Mouse (Mus musculus): ENCODE measurements around the gene Hspb11.

Gene Hspb11

GRCm38 (mm10) chr4:107253125-107254091 lies at the start of gene Hspb11, which contains the start of gene Lrrc42:
Gene Hspb11, plus strand, starts transcription at chr4:107253593.
Gene Lrrc42, minus strand, starts transcription at chr4:107253532.
- peak; percentile 99 for DNase-seq

- no peak for DNase-seq
These were observed 46.4 kb upstream of the Hspb11 start for GRCm38 (mm10) chr4:107207016-107207415.

- DNase-seq, result no peak
These were observed 44.5 kb upstream of the Hspb11 start, which contains the start of gene Ldlrad1 for GRCm38 (mm10) chr4:107208880-107209279. Gene Ldlrad1, plus strand, starts transcription at chr4:107209180.

GRCm38 (mm10) chr4:107210483-107211097 lies 42.8 kb upstream of the Hspb11 start:
- DNase-seq, result no peak

- DNase-seq, result no peak
These were observed 41.9 kb upstream of the Hspb11 start for GRCm38 (mm10) chr4:107211465-107211864.

GRCm38 (mm10) chr4:107211936-107212335 lies 41.5 kb upstream of the Hspb11 start:
- DNase-seq, result no peak

GRCm38 (mm10) chr4:107213279-107214011 lies 39.9 kb upstream of the Hspb11 start:
- no peak for DNase-seq

- no peak for DNase-seq
These were observed 35.8 kb upstream of the Hspb11 start for GRCm38 (mm10) chr4:107217574-107217973.

GRCm38 (mm10) chr4:107221524-107221923 lies 31.9 kb upstream of the Hspb11 start:
- no peak for DNase-seq

- DNase-seq, result no peak
These were observed 29.9 kb upstream of the Hspb11 start for GRCm38 (mm10) chr4:107223225-107224204.

GRCm38 (mm10) chr4:107226313-107226712 lies 27.1 kb upstream of the Hspb11 start:
- DNase-seq, result no peak

GRCm38 (mm10) chr4:107232219-107232618 lies 21.2 kb upstream of the Hspb11 start:
- DNase-seq, result no peak

GRCm38 (mm10) chr4:107238253-107238652 lies 15.1 kb upstream of the Hspb11 start:
- DNase-seq, result no peak

GRCm38 (mm10) chr4:107240196-107240595 lies 13.2 kb upstream of the Hspb11 start:
- DNase-seq, result no peak

- no peak for DNase-seq
These were observed 9.7 kb upstream of the Hspb11 start for GRCm38 (mm10) chr4:107243365-107244333.

GRCm38 (mm10) chr4:107245368-107245767 lies 8.0 kb upstream of the Hspb11 start:
- no peak for DNase-seq

- DNase-seq, result no peak
These were observed 7.4 kb upstream of the Hspb11 start for GRCm38 (mm10) chr4:107246040-107246439.

GRCm38 (mm10) chr4:107247110-107247509 lies 6.3 kb upstream of the Hspb11 start:
- no peak for DNase-seq

GRCm38 (mm10) chr4:107248061-107248460 lies 5.3 kb upstream of the Hspb11 start:
- DNase-seq, result no peak

GRCm38 (mm10) chr4:107249471-107249870 lies 3.9 kb upstream of the Hspb11 start:
- peak; percentile 79 for DNase-seq

GRCm38 (mm10) chr4:107250494-107250893 lies 2.9 kb upstream of the Hspb11 start:
- peak; percentile 59 for DNase-seq
